Mouse (Mus musculus) heart, embryonic 16.5 days (tissue): ENCODE results near the gene Pdhb. TPM values are rescaled to one million over a fixed set of nuclear protein-coding genes. Genes with fewer than 3 reads are reported as not detected.

Source experiments
- polyA plus RNA-seq: library from polyadenylated mRNA; unstranded; fragments of >200 nt; fragmentation: Nextera tagmentation; extraction: Ambion mirVana; gene quantifications from 2 replicates; pipeline ENCODE4 v1.2.1, GENCODE M21; 2015

The Pdhb gene
- polyA plus RNA-seq, 1 experiment from 2014 or later, result 733 TPM

Other genes starting within 250 kb of the Pdhb start
- gene Gm45521, start 215.7 kb downstream of the Pdhb start, polyA plus RNA-seq, result not detected in 2 replicates
- gene Dnase1l3, start 178.5 kb downstream of the Pdhb start, polyA plus RNA-seq, result 0.62 and 1.1 TPM in 2 replicates
- 11.6 and 13.1 TPM in 2 replicates for gene Abhd6, start 170.1 kb downstream of the Pdhb start, polyA plus RNA-seq
- gene Rpp14, start 92.7 kb downstream of the Pdhb start, polyA plus RNA-seq, result 39.7 and 47.7 TPM in 2 replicates
- gene Pxk, start 74.8 kb downstream of the Pdhb start, polyA plus RNA-seq, result 34.9 and 38.3 TPM in 2 replicates
- 2.5 and 4.5 TPM in 2 replicates for gene Kctd6, start 41.1 kb upstream of the Pdhb start, polyA plus RNA-seq
- gene Acox2, start 86.3 kb upstream of the Pdhb start, polyA plus RNA-seq, result 0.45 and 0.67 TPM in 2 replicates
- 0.45 and 0.49 TPM in 2 replicates for gene Fam107a, start 145.0 kb upstream of the Pdhb start, polyA plus RNA-seq
- 0.66 and 1.1 TPM in 2 replicates for gene Oit1, start 205.7 kb upstream of the Pdhb start, polyA plus RNA-seq